Mouse (Mus musculus) CH12F3 (cell line): ENCODE results near the gene Myl3.

Experiments
- in situ Hi-C: fragments of 300-500 bp; cut with MboI; formaldehyde crosslinking; loops from 2 replicates; pipeline ENCODE4 v1.14.3; 2020; ENCODE audit warnings: low sequenced_read_pairs

Myl3 gene

GRCm38 (mm10) chr9:110813789-110814188, 72.1 kb downstream of the Myl3 start, which contains the start of gene Prss44:
Gene Prss44, plus strand, starts transcription at chr9:110813994.
- in situ Hi-C loops: no loop called here
